Mouse (Mus musculus) gastrocnemius, postnatal 14 days (tissue): ENCODE measurements at regions not wholly inside any gene's neighbourhood (a gene's known extent, or its start where the extent isn't known, plus 50 kb on each side); places are given as distances from the start of the nearest gene placed in this dataset.
A peak's percentile ranks its signal among the peaks of the same experiment; 100 is the strongest.
"Not testable (repeated sequence)": the region's sequence is repeated elsewhere in the genome, so short reads cannot be mapped to it uniquely, and the experiment has no call there.

Experiments
- DNase-seq: peaks from one replicate; pipeline ENCODE4 v3.0.0; 2021; ENCODE audit warnings: mixed read lengths
- intact Hi-C: fragments of 180-260 bp; cut with DNase I; formaldehyde crosslinking; loops from one replicate; pipeline ENCODE4 v1.15.1; 2025; ENCODE audit warnings: low total_unique reads

- intact Hi-C loops = no loop called here
- DNase-seq = no peak
Observed at GRCm38 (mm10) chr9:88177575-88178254, 149.3 kb upstream of the Nt5e start.

GRCm38 (mm10) chr9:88181189-88181994 lies 145.6 kb upstream of the Nt5e start:
- DNase-seq = no peak
- intact Hi-C loops = no loop called here

DNA sequence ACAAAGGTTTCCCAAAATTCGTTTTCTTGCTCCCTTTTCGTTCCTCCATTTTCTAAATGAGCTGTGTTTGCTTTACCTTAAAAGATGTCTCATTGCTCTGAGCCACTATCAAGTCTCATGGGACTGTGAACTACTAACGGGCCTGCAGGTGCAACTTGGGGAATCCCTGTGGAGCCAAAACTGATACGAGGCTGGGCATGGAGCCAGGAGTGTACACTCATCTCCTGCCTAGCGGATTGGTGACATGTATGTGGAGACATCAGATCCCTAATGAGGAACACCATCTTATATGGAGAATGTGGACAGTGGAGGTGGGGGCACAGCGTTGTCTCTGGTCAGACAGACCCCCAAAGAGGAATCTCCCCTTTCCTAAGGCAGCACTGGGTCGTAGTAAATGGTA lies 119.6 kb upstream of the Nt5e start:
- intact Hi-C loops = no loop called here

DNA sequence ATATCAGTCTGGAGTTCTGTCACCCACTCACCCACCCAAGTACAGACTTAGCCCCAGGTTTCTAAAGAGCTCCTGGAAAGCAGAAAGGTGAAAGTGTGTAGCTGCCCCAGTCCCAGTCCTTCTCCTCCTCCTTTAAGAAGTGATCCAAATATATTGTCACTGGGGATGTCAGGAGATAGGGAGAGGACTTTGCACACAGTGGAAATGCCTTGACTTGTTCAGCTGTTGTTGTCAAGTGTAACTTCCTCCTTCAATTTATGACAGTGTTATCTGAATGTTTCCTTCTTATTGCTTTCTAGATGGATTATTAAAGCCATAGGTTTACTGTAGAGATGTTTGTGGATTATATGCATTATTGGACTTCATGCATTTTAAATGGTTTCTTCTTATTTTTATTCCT lies 119.0 kb upstream of the Nt5e start:
- intact Hi-C loops = no loop called here
- DNase-seq = no peak

More for the DNA sequence above, 119.6 kb upstream of the Nt5e start:
- no peak for DNase-seq

DNA sequence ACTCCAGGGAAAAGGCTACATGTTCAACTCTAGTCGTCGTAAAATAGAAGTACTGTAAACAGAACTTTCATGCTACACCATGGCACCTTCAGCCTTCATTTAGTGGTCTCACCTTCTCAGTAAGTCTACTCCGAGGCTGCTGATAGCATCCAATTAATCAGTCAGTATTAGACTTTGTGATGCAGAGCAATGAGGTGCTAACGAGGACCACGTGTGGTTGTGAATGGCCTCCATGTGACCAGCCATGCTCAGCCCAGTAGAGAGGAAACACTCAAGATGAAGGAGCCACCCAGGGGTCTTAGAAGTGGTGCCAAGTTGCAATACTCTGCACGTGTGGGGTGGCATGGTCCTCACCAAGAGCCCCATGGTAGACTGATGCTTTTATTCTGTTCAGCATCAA lies 112.2 kb upstream of the Nt5e start:
- intact Hi-C loops = loop anchor here (10.0 kb wide), 1 partner anchor 140 kb away; no protein-coding TSS in a partner anchor
- no peak for DNase-seq

DNA sequence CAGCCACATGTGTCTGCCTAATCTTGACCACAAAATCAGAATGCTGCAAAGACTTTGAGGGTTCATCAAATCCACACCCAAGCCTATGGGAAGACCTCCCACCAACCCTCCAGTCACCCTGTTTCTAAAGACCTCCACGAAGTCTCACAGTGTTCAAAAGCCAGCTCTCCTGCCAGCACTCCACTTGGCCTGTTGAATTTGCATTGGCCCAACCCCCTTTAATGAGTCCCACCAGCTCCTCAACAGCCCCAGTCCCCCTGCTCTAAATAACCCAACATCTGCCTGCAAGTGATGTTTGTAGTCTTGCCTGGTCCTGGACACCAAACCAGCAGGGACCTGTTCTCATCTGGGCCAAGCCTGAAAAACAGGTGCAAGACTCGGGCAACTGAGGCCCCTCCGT lies 106.6 kb upstream of the Nt5e start:
- intact Hi-C loops = loop anchor here (5.0 to 10.0 kb wide), 2 partner anchors 513 to 796 kb away; no protein-coding TSS in a partner anchor
- no peak for DNase-seq

DNA sequence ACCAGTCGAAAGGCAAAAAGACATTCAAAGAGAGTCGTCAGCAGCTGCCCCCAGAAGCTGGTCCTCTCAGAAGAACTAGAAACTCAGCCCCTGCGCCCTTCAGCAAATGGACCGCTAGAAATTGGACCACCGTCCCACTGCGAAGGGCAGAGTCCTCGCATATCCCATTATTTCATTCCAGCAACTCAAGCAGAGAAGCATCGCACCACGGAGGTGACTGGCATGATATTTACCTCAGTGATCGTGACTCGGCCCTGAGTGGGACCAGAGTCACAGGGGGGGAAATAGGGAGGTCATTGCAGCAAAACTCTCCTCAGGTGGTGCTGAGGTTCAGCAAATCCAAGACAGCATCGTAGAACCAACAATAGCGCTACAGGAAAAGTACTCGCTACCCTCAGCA lies 105.7 kb upstream of the Nt5e start:
- DNase-seq = no peak
- intact Hi-C loops = loop anchor here (5.0 to 10.0 kb wide), 2 partner anchors 514 to 796 kb away; no protein-coding TSS in a partner anchor

GRCm38 (mm10) chr9:88221850-88222353 lies 105.1 kb upstream of the Nt5e start:
- intact Hi-C loops = loop anchor here (5.0 to 10.0 kb wide), 2 partner anchors 515 to 797 kb away; no protein-coding TSS in a partner anchor
- peak; percentile 48 for DNase-seq

- intact Hi-C loops = no loop called here
- no peak for DNase-seq
Observed at GRCm38 (mm10) chr9:88237126-88237525, 89.9 kb upstream of the Nt5e start.

- DNase-seq = no peak
- intact Hi-C loops = no loop called here
Observed at GRCm38 (mm10) chr9:88238346-88238745, 88.7 kb upstream of the Nt5e start.

DNA sequence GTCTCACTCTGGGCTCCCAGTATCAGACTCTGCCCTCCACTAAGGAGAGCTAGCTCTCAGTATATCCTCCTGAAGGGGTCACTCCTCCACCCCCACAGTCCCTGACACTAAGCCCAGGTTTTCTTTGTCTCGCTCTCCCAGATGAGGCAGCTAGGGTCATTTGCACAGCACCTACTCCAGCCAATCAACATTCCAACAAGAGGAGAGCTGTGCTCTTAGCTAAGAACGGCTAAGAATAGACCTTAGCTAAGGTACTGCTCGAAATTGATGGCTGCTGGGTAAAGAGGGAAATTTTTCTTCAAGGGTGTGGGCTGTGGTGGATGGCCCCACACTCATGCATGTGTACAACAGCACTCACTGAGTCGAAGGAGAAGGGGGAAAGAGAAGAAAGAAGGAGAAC lies 86.3 kb upstream of the Nt5e start:
- DNase-seq = no peak
- intact Hi-C loops = loop anchor here (5.0 to 10.0 kb wide), 3 partner anchors 124 to 307 kb away; partner anchors contain the start of gene Zfp949

DNA sequence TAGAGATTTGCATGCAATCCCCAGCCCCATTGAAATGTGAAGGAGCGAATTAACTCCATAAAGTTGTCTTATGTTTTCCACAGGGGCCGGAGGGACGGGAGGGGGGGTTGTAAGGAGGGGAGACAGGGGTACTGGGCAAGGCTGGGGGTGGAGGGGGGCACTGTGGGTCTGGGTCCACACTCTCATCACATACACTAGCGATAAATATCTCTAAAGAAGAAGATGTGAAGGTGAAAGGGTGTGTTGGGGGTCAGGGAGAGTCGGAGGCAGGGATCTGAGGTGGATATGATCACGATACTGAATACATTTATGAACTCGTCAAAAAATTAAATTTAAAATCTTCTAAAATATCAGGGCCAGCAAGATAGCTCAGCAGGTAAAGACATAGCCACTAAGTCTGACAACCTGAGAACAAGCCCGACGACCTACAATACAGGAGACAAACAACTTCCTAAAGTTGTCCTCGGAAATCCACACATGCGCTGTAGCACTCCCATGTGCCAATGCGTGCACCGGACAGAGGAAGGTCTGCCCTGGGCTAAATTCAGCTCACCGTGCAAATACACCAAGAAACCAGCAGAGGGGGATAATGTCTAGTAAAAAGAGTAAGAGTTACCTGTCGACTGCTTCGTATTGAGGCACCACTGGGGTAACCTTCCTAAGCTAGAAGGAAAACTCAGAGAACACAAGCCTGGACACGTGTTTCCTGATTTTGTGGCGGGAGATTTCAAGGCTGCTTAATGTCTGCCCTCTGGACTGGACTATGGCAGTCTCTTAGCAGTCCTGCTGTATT lies 85.6 kb upstream of the Nt5e start:
- DNase-seq = peak; percentile 73
- intact Hi-C loops = loop anchor here (5.0 to 10.0 kb wide), 3 partner anchors 123 to 306 kb away; partner anchors contain the start of gene Zfp949

GRCm38 (mm10) chr9:88242530-88242929 lies 84.5 kb upstream of the Nt5e start:
- DNase-seq = no peak
- intact Hi-C loops = loop anchor here (5.0 to 10.0 kb wide), 3 partner anchors 122 to 305 kb away; partner anchors contain the start of gene Zfp949

GRCm38 (mm10) chr9:88244492-88244891 lies 82.5 kb upstream of the Nt5e start:
- DNase-seq = no peak
- intact Hi-C loops = loop anchor here (5.0 to 10.0 kb wide), 3 partner anchors 120 to 303 kb away; partner anchors contain the start of gene Zfp949

DNA sequence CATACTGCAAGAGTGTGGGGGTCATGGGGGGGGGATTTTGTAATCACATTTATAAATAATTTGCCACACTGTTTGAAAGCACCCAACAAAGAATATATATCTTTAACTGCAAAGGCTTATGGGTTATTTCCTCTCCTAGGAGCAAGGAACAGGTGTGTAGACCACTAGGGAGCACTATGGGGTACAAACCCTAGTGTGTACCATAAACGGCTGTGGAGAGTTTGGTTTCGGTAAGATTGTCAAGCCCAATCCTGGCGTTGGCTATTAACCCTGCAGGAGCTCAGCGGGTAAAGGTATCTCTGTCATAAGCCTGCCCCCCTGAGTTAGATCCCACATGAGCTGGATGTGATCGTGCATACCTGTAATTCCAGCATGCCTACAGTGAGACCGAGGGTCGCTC lies 71.0 kb upstream of the Nt5e start:
- DNase-seq = no peak
- intact Hi-C loops = no loop called here

DNA sequence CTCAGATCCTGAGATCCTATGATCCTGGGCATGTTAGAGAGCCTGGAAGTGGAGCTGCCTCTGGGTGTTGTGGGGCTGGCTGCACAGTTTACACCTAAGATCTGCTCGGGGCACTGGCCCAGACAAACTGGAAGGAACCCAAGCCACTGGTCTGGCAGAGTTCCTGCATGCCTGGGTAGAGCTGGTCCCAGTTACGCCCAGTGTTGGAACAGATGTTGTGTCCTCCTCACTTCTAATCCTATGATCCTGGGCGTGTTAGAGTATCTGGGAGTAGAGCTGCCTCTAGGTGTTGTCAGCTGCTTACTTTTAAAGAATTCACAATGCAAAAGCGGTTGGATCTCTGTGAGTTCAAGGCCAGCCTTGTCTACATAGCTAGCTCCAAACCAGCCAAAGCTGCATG lies 67.4 kb upstream of the Nt5e start:
- peak; percentile 69 for DNase-seq
- intact Hi-C loops = no loop called here

DNA sequence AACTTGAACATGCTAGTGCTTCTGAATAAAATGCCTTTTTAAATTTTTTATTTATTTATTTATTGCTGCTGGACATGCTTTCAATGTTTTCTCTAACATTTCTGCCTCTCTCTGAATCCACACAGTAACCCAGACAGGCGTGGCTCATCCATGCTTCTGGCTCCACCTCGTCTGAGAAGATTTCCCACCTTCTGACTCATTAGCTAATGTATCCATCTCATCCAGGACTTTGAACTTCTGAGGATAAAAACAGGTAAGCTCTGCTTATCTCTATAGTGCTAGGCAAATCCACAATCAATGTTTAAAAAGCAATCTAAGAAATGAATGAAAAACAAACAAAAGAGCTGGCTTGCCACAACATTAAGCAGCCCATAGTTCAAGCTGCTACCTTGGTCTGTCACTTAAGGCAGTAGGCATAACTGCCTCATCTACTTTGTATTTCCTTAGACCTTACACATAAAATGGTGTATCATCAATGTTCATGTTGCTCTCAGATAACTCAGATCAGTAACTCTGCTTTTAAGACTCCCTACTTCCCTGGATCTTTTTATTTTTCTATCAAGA lies 66.8 kb upstream of the Nt5e start:
- intact Hi-C loops = no loop called here
- no peak for DNase-seq

DNA sequence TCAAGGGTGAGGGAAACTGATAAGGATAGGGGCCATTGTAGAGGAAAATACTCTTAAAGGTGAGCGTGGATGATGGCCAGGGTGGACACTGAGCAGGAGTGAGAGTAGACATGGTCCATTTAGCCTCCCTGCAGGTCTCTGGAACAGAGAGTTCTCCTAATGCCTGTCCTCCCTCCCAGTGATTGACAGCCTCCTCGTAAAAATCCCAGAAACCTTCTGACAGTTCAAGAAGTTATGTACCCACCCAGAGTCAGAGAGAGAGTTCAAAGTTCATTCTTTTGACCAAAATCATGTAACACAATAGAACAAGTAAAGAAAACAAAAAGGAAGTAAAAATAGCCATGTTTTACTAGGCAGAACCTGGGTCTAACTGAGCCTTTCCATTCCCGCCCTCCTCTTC lies 64.5 kb upstream of the Nt5e start:
- DNase-seq = no peak
- intact Hi-C loops = no loop called here

GRCm38 (mm10) chr9:88266346-88266745 lies 60.7 kb upstream of the Nt5e start:
- DNase-seq, intact Hi-C loops: not testable (repeated sequence)
